Mouse (Mus musculus): Measurements from ENCODE around the gene Rps28. TPM values are rescaled to one million over a fixed set of nuclear protein-coding genes. Genes with fewer than 3 reads are reported as not detected.

Rps28 gene
- polyA plus RNA-seq, 1 experiment from 2014 or later: 1,054 TPM

DNA sequence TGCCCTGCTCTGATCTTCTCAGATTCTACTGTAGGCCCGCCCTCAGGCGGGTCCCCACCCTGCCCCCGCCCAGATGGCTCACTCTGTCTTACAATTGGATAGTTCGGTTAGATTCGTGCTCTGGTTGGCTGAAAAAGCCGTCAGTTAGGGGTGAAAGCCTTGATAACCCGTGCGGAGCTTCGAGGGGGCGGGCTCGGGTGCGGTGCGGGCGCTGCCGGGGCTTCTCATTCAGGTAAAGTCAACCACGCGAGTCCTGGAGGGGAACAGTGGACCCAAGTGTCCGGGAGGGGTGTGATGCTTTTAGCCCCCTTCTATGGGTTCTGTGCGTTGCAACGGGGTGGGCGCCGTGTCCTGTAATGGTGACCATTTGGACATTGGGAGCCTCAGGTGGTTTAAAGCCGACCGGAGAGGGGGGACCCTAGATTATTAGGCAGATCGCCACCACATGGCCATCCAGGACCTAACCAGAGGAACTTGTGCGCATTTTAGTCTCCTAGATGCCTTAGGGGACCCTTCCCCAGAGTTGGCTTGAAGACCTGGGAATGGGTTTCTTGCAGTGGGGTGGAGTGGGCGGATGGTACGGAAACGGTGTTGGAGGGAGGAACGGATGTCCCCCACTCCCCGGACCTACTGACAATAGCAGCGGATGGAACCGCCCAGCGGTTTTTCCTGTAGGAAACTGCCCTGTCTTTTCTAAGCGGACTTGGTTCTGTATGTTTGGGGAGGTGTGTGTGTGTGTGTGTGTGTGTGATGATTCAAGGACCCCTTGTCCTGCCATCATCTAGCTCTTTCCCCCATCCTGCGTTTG is 13.8 kb downstream of the Rps28 start, which contains the start of gene Kank3:
TSS of gene Kank3 (plus strand) at position 186 of the 808 bp plus-strand sequence.
- Histone ChIP-seq H3K9ac (peak within 1 kb of the TSS; percentile 48), H3K4me2 (replicated peaks) (peak within 1 kb of the TSS; percentile 91), H3K36me3 (no peaks in the 10 kb centered on the region), H3K4me3 (replicated peaks) (peak within 1 kb of the TSS; percentile 52), H3K4me1 (replicated peaks) (peaks cover 8% of the 10 kb centered on the region), H3K9me3 (no peaks in the 10 kb centered on the region), H3K27me3 (replicated peaks) (no peaks in the 10 kb centered on the region), H3K27ac (peak within 1 kb of the TSS; percentile 51)
- ATAC-seq: peak; percentile 99
- under 1% methylated on average over 36 of the region's 36 CpGs for WGBS

DNA sequence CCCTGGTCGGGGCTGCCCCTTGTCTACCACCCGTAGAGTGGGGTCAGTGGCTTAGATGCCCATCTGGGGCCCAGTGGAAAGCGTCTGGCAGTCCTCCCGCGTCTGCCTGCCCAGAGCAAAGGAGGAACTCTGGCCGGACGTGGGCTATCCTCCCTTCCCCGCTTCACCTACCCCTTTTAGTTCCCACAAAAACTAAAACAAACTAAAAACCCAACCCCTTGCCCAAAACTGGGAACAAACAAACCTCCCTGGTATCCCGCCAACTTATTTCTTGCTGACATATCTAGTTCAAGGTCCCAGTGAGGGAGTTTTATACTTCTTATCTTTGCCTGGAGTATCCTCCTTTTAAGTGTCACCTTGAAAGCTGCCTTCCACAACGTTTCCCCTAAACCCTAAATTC is 16.2 kb downstream of the Rps28 start:
- no peak overlapping the region for H3K4me2 ChIP-seq (replicated peaks)
- 41% methylated on average over 10 of the region's 10 CpGs for WGBS
- H3K9me3 ChIP-seq: no peaks in the 10 kb centered on the region
- no peak overlapping the region for H3K4me3 ChIP-seq (replicated peaks)
- H3K27ac ChIP-seq: no peak overlapping the region
- H3K36me3 ChIP-seq: no peaks in the 10 kb centered on the region
- H3K9ac ChIP-seq: no peak overlapping the region
- no peaks in the 10 kb centered on the region for H3K27me3 ChIP-seq (replicated peaks)
- ATAC-seq: no peak
- H3K4me1 ChIP-seq (replicated peaks): peaks cover 8% of the 10 kb centered on the region

DNA sequence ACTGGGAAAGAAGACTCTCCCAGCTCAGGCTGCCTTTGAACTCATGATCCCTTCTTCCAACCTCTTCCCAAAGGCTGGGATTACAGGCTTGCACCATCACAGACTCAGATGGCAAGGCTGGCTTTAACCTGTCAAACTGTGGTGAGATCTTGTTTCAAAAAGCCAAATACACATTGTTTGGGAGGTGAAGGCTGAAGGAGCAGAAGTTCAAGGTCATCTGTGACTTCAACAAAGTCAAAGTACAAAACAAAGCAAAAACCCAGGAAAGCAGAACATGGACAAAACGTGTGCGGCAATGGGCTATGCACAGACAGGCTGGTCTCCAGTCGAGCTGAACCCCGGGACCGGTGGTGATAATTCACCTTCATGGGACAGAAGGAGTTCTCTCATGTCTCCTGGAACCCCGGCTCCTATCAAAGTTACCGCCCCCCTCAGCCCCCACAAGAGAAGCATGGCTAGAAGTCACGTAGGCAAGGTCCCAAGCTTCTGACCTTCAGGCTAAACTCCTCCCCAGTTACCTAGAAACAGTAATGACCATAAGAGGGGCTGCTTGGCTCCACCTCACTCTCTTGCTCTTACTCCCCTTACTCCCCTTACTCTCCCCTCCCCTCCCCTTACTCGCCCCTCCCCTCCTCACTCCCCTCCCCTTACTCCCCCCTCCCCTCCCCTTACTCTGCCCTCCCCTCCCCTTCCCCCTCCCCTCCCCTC is 17.0 kb downstream of the Rps28 start:
- 52% methylated on average over 8 of the region's 9 CpGs for WGBS
- Histone ChIP-seq H3K4me3 (replicated peaks) (no peak overlapping the region), H3K9ac (no peak overlapping the region), H3K4me2 (replicated peaks) (no peak overlapping the region), H3K27me3 (replicated peaks) (no peaks in the 10 kb centered on the region), H3K4me1 (replicated peaks) (peaks cover 8% of the 10 kb centered on the region), H3K36me3 (no peaks in the 10 kb centered on the region), H3K9me3 (no peaks in the 10 kb centered on the region), H3K27ac (no peak overlapping the region)
- no peak for ATAC-seq

DNA sequence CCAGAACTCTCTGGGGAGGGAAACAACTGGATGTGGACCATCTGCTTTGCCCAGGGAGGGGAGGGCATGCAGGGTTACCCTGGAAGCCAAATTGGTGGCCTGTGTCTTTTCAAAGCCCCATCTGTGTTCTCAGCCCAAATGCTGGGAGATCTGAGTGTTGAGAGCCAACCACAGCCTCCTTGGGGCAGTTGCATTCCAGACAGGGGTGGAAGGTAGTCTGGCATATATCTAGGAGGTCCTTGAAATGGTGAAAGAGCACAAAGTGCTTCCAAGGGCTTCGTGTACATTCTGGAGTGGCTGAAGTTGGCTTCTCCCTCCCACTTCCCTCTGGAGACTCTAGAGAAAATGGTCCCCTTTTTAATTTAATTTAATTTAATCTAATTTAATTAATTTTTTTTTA is 19.6 kb downstream of the Rps28 start:
- WGBS: 38% methylated on average over 1 of the region's 1 CpGs
- no peak overlapping the region for H3K27ac ChIP-seq
- H3K4me2 ChIP-seq (replicated peaks): no peak overlapping the region
- H3K4me1 ChIP-seq (replicated peaks): no peaks in the 10 kb centered on the region
- no peaks in the 10 kb centered on the region for H3K36me3 ChIP-seq
- no peaks in the 10 kb centered on the region for H3K9me3 ChIP-seq
- no peak overlapping the region for H3K9ac ChIP-seq
- ATAC-seq: no peak
- H3K27me3 ChIP-seq (replicated peaks): no peaks in the 10 kb centered on the region
- no peak overlapping the region for H3K4me3 ChIP-seq (replicated peaks)

DNA sequence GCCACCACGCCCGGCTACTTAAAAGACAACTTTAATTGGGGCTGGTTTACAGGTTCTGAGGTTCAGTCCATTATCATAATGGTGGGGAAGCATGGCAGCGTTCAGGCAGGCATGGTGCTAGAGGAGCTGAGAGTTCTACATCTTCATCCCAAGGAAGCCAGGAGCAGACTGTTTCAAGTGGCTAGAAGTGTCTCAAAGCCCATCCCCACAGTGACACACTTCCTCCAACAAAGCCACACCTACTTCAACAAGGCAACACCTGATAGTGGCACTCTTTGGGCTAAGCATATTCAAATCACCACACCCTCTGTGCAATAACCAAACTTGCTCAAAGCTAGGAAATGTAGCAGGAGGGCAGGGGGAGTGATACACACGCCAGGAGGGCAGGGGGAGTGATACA is 20.2 kb downstream of the Rps28 start:
- no peaks in the 10 kb centered on the region for H3K9me3 ChIP-seq
- H3K9ac ChIP-seq: no peak overlapping the region
- H3K4me2 ChIP-seq (replicated peaks): no peak overlapping the region
- ATAC-seq: no peak
- H3K36me3 ChIP-seq: no peaks in the 10 kb centered on the region
- H3K4me1 ChIP-seq (replicated peaks): no peaks in the 10 kb centered on the region
- no peak overlapping the region for H3K4me3 ChIP-seq (replicated peaks)
- 57% methylated on average over 4 of the region's 4 CpGs for WGBS
- no peak overlapping the region for H3K27ac ChIP-seq
- H3K27me3 ChIP-seq (replicated peaks): no peaks in the 10 kb centered on the region

DNA sequence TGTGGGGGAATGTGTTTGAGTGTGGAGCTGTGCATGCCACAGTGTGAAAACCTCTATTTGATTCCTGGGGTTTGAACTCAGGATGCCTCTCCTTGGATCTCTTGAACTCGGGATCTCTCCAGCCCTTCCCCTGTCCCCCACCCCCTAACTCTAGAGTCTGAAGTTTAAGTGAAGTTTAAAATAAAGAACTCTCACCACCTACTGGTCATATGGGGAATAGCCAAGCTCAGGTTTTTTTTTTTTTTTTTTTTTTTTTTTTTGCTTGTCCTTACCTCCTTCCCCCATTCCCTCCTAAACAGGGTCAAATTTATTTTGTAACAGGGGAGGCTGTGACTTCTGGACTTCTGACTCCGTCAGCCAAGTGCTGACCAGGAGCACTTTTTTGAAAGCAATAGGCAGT is 22.1 kb downstream of the Rps28 start:
- Histone ChIP-seq H3K9ac (no peak overlapping the region), H3K36me3 (no peaks in the 10 kb centered on the region), H3K4me1 (replicated peaks) (no peaks in the 10 kb centered on the region), H3K4me2 (replicated peaks) (no peak overlapping the region), H3K9me3 (no peaks in the 10 kb centered on the region), H3K27me3 (replicated peaks) (no peaks in the 10 kb centered on the region), H3K27ac (no peak overlapping the region), H3K4me3 (replicated peaks) (no peak overlapping the region)
- no peak for ATAC-seq
- WGBS: 2% methylated on average over 2 of the region's 2 CpGs

DNA sequence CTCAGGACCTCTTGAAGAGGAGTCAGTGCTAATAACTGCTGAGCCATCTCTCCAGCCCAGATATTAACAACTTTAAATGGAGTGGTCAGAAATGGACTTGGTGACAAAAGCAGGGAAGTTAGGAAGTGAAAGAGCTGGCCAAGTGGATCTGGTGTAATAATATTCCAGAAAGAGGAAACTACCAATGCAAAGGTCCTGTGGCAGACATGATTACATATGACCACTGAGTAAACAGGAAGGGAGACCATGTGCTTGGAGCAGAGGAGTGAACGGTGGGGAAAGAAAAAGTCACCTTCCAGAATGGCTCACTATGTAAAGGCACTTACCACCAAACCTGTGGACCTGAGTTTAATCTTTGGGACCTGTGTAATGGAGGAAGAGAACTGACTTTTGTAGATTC is 25.1 kb downstream of the Rps28 start:
- Histone ChIP-seq H3K9ac (no peak overlapping the region), H3K4me2 (replicated peaks) (no peak overlapping the region), H3K27me3 (replicated peaks) (no peaks in the 10 kb centered on the region), H3K36me3 (no peaks in the 10 kb centered on the region), H3K4me3 (replicated peaks) (no peak overlapping the region), H3K4me1 (replicated peaks) (no peaks in the 10 kb centered on the region), H3K27ac (no peak overlapping the region), H3K9me3 (no peaks in the 10 kb centered on the region)
- WGBS: 38% methylated on average over 1 of the region's 1 CpGs
- ATAC-seq: no peak

DNA sequence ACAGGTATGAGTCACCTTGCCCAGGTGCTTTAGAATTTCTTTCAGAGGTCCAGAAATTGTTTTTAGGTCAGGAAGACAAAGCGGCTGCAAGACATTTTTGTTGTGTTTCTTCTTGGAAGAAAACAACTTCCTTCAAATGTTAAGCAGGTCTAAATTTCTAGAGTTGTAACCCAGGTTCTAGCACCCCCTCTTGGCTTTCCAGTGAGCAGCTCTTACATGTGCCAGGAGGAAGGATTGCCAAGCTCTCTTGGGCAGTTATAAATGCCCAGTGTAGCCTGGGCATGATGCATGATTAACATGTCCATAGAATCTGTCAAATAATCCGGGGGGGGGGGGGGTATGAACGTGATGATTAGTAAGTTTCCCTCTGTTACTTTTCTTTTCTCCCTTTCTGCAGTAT is 26.1 kb downstream of the Rps28 start:
- Histone ChIP-seq H3K4me2 (replicated peaks) (no peak overlapping the region), H3K27me3 (replicated peaks) (no peaks in the 10 kb centered on the region), H3K4me1 (replicated peaks) (no peaks in the 10 kb centered on the region), H3K27ac (no peak overlapping the region), H3K9ac (no peak overlapping the region), H3K36me3 (no peaks in the 10 kb centered on the region), H3K9me3 (no peaks in the 10 kb centered on the region), H3K4me3 (replicated peaks) (no peak overlapping the region)
- WGBS: 54% methylated on average over 3 of the region's 3 CpGs
- ATAC-seq: no peak

DNA sequence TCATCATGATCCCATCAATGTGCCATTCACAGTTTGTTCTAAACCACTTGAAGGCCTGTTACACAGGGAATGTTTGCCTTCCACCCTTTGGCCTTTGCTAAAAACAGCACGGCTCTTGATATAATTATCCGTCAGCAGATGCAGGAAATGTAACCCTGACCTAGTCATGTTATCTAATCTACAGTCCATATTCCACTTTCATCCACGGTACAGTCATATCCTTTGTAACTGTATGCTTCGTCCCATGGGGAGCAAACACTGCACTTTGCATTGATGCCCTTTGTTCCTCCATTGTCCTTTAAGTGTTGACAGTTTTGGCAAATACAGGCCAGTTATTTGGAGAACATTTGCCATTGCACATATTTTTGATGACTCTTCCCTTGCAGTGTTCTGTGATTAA is 35.6 kb downstream of the Rps28 start:
- 54% methylated on average over 4 of the region's 4 CpGs for WGBS
- Histone ChIP-seq H3K4me3 (replicated peaks) (no peak overlapping the region), H3K36me3 (no peaks in the 10 kb centered on the region), H3K27ac (peak overlapping the region; percentile 49), H3K4me1 (replicated peaks) (no peaks in the 10 kb centered on the region), H3K4me2 (replicated peaks) (no peak overlapping the region), H3K9ac (no peak overlapping the region), H3K27me3 (replicated peaks) (no peaks in the 10 kb centered on the region), H3K9me3 (no peaks in the 10 kb centered on the region)
- ATAC-seq: peak; percentile 93

DNA sequence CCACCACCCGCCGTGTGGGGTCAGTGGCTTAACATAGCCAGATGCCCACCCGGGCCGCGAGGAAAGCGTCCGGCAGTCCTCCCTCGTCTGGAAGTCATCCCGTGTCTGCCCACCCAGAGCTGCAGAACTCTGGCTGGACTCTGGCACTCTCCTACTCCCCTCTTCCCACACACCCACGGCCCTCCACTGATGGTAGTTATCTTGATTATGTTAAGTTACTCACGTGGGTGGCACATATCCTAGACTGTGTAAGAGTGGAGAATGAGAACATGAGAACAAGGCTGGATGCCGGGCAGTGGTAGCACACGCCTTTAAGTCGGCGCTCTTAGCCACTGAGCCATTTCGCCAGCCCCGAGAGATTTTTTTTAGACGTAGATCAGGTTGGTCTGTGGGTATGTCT is 38.0 kb downstream of the Rps28 start:
- H3K4me3 ChIP-seq (replicated peaks): no peak overlapping the region
- no peak overlapping the region for H3K27ac ChIP-seq
- H3K36me3 ChIP-seq: no peaks in the 10 kb centered on the region
- H3K27me3 ChIP-seq (replicated peaks): no peaks in the 10 kb centered on the region
- H3K9me3 ChIP-seq: no peaks in the 10 kb centered on the region
- ATAC-seq: no peak
- peaks cover 17% of the 10 kb centered on the region for H3K4me1 ChIP-seq (replicated peaks)
- WGBS: 80% methylated on average over 18 of the region's 18 CpGs
- no peak overlapping the region for H3K4me2 ChIP-seq (replicated peaks)
- H3K9ac ChIP-seq: no peak overlapping the region

DNA sequence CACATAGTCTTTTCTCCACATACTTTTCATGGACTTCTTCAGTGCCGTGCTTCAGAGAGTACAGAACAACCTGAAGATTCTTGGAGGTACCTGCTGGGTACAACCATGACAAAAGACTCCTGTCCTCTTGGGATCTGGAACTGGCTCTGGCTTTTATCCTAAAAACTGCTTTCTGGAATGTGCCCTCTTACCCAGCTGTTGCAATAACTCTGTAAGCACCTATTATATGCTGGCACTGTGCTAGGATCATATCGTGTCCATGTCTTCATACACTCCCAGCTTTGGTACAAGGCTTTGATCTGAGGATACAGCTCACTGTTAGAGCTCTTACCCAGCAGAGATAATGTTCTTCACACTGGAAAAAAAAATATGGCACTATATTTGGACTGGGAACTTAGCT is 39.4 kb downstream of the Rps28 start:
- no peaks in the 10 kb centered on the region for H3K9me3 ChIP-seq
- ATAC-seq: no peak
- no peak overlapping the region for H3K27ac ChIP-seq
- H3K9ac ChIP-seq: no peak overlapping the region
- no peaks in the 10 kb centered on the region for H3K27me3 ChIP-seq (replicated peaks)
- H3K4me1 ChIP-seq (replicated peaks): peaks cover 32% of the 10 kb centered on the region
- WGBS: 90% methylated on average over 2 of the region's 2 CpGs
- no peak overlapping the region for H3K4me3 ChIP-seq (replicated peaks)
- H3K4me2 ChIP-seq (replicated peaks): no peak overlapping the region
- no peaks in the 10 kb centered on the region for H3K36me3 ChIP-seq

DNA sequence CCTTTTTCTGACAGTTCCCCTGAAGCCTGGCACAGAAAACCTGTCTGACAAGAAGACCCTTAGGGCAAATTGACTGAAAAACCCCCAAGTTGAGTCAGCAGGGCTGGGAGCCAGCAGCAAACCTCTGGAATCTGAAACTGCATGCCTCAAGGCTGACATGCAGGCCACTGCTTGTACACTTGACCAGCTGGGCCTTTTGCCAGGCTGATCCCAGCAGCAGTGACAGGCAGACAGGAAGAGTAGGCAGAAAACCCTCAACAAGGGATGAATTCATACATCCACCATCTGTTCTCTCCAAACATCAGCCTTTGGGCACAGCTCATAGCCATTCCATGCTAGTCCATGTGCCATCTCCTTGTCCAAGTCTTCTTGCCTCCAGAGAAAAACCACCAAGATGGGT is 41.0 kb downstream of the Rps28 start:
- Histone ChIP-seq H3K27me3 (replicated peaks) (no peaks in the 10 kb centered on the region), H3K27ac (0 out of 2 replicates have a peak overlapping the region, but pooled peaks have one; percentile 28), H3K4me2 (replicated peaks) (no peak overlapping the region), H3K4me1 (replicated peaks) (peaks cover 46% of the 10 kb centered on the region), H3K36me3 (no peaks in the 10 kb centered on the region), H3K4me3 (replicated peaks) (no peak overlapping the region), H3K9ac (no peak overlapping the region; the same call in 1 of the 2 replicates), H3K9me3 (no peaks in the 10 kb centered on the region)
- no peak for ATAC-seq

DNA sequence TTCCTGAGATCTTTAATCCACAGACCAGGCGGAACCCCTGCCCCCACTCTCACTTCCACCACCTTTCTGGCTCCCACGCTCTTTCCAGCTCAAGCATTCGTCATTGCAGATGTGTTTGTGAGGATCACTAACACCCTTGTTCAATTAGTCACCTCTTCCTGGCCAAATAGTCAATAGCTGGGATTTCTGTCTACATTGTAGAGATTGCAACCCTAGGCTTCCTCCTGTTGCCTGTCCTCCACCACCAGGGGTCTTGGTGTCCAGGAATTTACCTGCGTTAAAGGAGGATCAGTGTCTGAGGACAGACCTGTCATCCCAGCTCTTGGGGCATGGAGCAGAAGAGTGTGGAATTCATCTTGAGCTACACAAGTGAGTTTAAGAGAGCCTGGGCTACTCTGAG is 42.3 kb downstream of the Rps28 start:
- Histone ChIP-seq H3K4me1 (replicated peaks) (peaks cover 49% of the 10 kb centered on the region), H3K36me3 (0 out of 2 replicates have a peak, but pooled peaks cover 8% of the 10 kb centered on the region), H3K4me3 (replicated peaks) (peak overlapping the region; percentile 41), H3K27ac (peak overlapping the region; percentile 73), H3K9me3 (no peaks in the 10 kb centered on the region), H3K9ac (peak overlapping the region; percentile 52; the same call in 1 of the 2 replicates), H3K4me2 (replicated peaks) (peak overlapping the region; percentile 81), H3K27me3 (replicated peaks) (no peaks in the 10 kb centered on the region)
- 44% methylated on average over 4 of the region's 4 CpGs for WGBS
- ATAC-seq: no peak
